Mouse (Mus musculus) neural tube, embryonic 14.5 days (tissue): ENCODE results near the gene BC017158. TPM values are rescaled to one million over a fixed set of nuclear protein-coding genes. Genes with fewer than 3 reads are reported as not detected.

Source experiments
- ATAC-seq: fragments of 200-750 bp; cut with Nextera tagmentation; 2 replicates; pipeline ENCODE4 v1.8.0; 2017; ENCODE audit warnings: low read depth, mild to moderate bottlenecking, moderate TSS enrichment, moderate library complexity
- H3K27ac ChIP-seq: fragments of 300-500 bp; sonication (generic); 2 replicates; pipeline ENCODE4 v1.5.1; 2014; ENCODE audit warnings: low read depth, mild to moderate bottlenecking, control low read depth, low read length, moderate library complexity, mixed read lengths
- H3K27me3 ChIP-seq: fragments of 300-500 bp; sonication (generic); 2 replicates; pipeline ENCODE4 v1.6.1; 2014; ENCODE audit warnings: low read length; ENCODE audit not compliant: control insufficient read depth, insufficient read depth
- H3K36me3 ChIP-seq: fragments of 300-500 bp; sonication (generic); 2 replicates; pipeline ENCODE4 v1.6.1; 2014; ENCODE audit warnings: low read length, mixed read lengths; ENCODE audit not compliant: control insufficient read depth, insufficient read depth
- H3K4me1 ChIP-seq: fragments of 300-500 bp; sonication (generic); 2 replicates; pipeline ENCODE4 v1.6.1; 2014; ENCODE audit warnings: low read length; ENCODE audit not compliant: control insufficient read depth, insufficient read depth
- H3K4me2 ChIP-seq: fragments of 300-500 bp; sonication (generic); 2 replicates; pipeline ENCODE4 v1.6.1; 2014; ENCODE audit warnings: mild to moderate bottlenecking, low read depth, low read length, control low read depth
- H3K4me3 ChIP-seq: fragments of 300-500 bp; sonication (generic); 2 replicates; pipeline ENCODE4 v1.5.1; 2014; ENCODE audit warnings: low read depth, low read length, control low read depth, mixed read lengths
- H3K9ac ChIP-seq: fragments of 300-500 bp; sonication (generic); replicated peaks from 2 replicates; pipeline ENCODE4 v1.6.1; 2014; ENCODE audit warnings: low read depth, mild to moderate bottlenecking, control low read depth, low read length, mixed read lengths
- H3K9me3 ChIP-seq: fragments of 300-500 bp; sonication (generic); 2 replicates; pipeline ENCODE4 v1.6.1; 2016; ENCODE audit warnings: low read length; ENCODE audit not compliant: control insufficient read depth
- WGBS: fragments of 180-500 bp; shearing (Covaris S2); extraction: QIAGEN DNeasy Blood & Tissue Kit; methylation state at CpG from one replicate; pipeline ENCODE4 v1.1.7; 2014; 5-methylcytosine and 5-hydroxymethylcytosine counted together
- microRNA-seq: library from miRNA; unstranded; fragments of <30 nt; microRNA quantifications from one replicate; pipeline ENCODE4, GENCODE M21; 2016
- polyA plus RNA-seq: library from polyadenylated mRNA; unstranded; fragments of >200 nt; fragmentation: Nextera tagmentation; extraction: Ambion mirVana; gene quantifications from 2 replicates; pipeline ENCODE4 v1.2.1, GENCODE M21; 2014

BC017158 gene
- polyA plus RNA-seq, 1 experiment from 2014 or later, result 27.9 TPM

- ATAC-seq, result no peak
- peak overlapping the region; percentile 87 for H3K4me2 ChIP-seq
- under 1% methylated on average over 25 of the region's 25 CpGs for WGBS
- H3K27ac ChIP-seq, result peak overlapping the region; percentile 95
- peaks cover 9% of the 10 kb centered on the region; the same call in 1 of the 2 replicates for H3K4me1 ChIP-seq
- peak overlapping the region; percentile 63 for H3K4me3 ChIP-seq
- H3K9ac ChIP-seq, result peak overlapping the region; percentile 39
- H3K9me3 ChIP-seq, result no peaks in the 10 kb centered on the region
- H3K27me3 ChIP-seq, result no peaks in the 10 kb centered on the region
- peaks cover 10% of the 10 kb centered on the region; the same call in 1 of the 2 replicates for H3K36me3 ChIP-seq
These were observed 60.4 kb downstream of the BC017158 start for GRCm38 (mm10) chr7:128237593-128237926.

GRCm38 (mm10) chr7:128236856-128237592 lies 60.9 kb downstream of the BC017158 start, which contains the start of gene Armc5:
Gene Armc5 (plus strand): TSS chr7:128237342.
- ATAC-seq, result peak; percentile 29
- WGBS, result 27% methylated on average over 37 of the region's 37 CpGs
- peak within 1 kb of the TSS; percentile 95 for H3K27ac ChIP-seq

GRCm38 (mm10) chr7:128236426-128236825 lies 61.5 kb downstream of the BC017158 start:
- Histone ChIP-seq H3K27ac (peak overlapping the region; percentile 95; the same call in 1 of the 2 replicates), H3K4me2 (no peak overlapping the region; the same call in 1 of the 2 replicates), H3K27me3 (no peaks in the 10 kb centered on the region), H3K9ac (peak overlapping the region; percentile 39; the same call in 1 of the 2 replicates), H3K36me3 (peaks cover 4% of the 10 kb centered on the region; the same call in 1 of the 2 replicates), H3K9me3 (no peaks in the 10 kb centered on the region), H3K4me1 (peaks cover 9% of the 10 kb centered on the region; the same call in 1 of the 2 replicates), H3K4me3 (peak overlapping the region; percentile 63; the same call in 1 of the 2 replicates)
- 96% methylated on average over 13 of the region's 13 CpGs for WGBS
- ATAC-seq, result no peak

More at GRCm38 (mm10) chr7:128236856-128237592, 60.9 kb downstream of the BC017158 start, which contains the start of gene Armc5:
- Histone ChIP-seq H3K9ac (peak within 1 kb of the TSS; percentile 55), H3K27me3 (no peaks in the 10 kb centered on the region), H3K4me1 (peaks cover 9% of the 10 kb centered on the region; the same call in 1 of the 2 replicates), H3K4me3 (peak within 1 kb of the TSS; percentile 63), H3K36me3 (peaks cover 5% of the 10 kb centered on the region; the same call in 1 of the 2 replicates), H3K4me2 (peak within 1 kb of the TSS; percentile 87), H3K9me3 (no peaks in the 10 kb centered on the region)

GRCm38 (mm10) chr7:128235481-128235880 lies 62.5 kb downstream of the BC017158 start:
- peaks cover 4% of the 10 kb centered on the region; the same call in 1 of the 2 replicates for H3K36me3 ChIP-seq
- H3K27me3 ChIP-seq, result no peaks in the 10 kb centered on the region
- H3K4me1 ChIP-seq, result peaks cover 9% of the 10 kb centered on the region; the same call in 1 of the 2 replicates
- no peak for ATAC-seq
- H3K9me3 ChIP-seq, result no peaks in the 10 kb centered on the region
- H3K4me2 ChIP-seq, result no peak overlapping the region
- 96% methylated on average over 1 of the region's 1 CpGs for WGBS
- no peak overlapping the region for H3K9ac ChIP-seq
- no peak overlapping the region for H3K4me3 ChIP-seq
- H3K27ac ChIP-seq, result no peak overlapping the region

GRCm38 (mm10) chr7:128234796-128235195 lies 63.2 kb downstream of the BC017158 start:
- H3K4me3 ChIP-seq, result no peak overlapping the region
- no peak for ATAC-seq
- no peaks in the 10 kb centered on the region for H3K36me3 ChIP-seq
- H3K4me1 ChIP-seq, result peaks cover 9% of the 10 kb centered on the region; the same call in 1 of the 2 replicates
- H3K27ac ChIP-seq, result no peak overlapping the region
- H3K4me2 ChIP-seq, result no peak overlapping the region
- no peak overlapping the region for H3K9ac ChIP-seq
- 83% methylated on average over 2 of the region's 2 CpGs for WGBS
- H3K27me3 ChIP-seq, result no peaks in the 10 kb centered on the region
- H3K9me3 ChIP-seq, result no peaks in the 10 kb centered on the region

- no peaks in the 10 kb centered on the region for H3K36me3 ChIP-seq
- H3K4me3 ChIP-seq, result no peak overlapping the region
- no peak overlapping the region for H3K9ac ChIP-seq
- H3K27ac ChIP-seq, result no peak overlapping the region
- H3K4me1 ChIP-seq, result peaks cover 2% of the 10 kb centered on the region; the same call in 1 of the 2 replicates
- 50% methylated on average over 8 of the region's 8 CpGs for WGBS
- H3K9me3 ChIP-seq, result no peaks in the 10 kb centered on the region
- H3K27me3 ChIP-seq, result no peaks in the 10 kb centered on the region
- no peak for ATAC-seq
- H3K4me2 ChIP-seq, result no peak overlapping the region
These were observed 66.2 kb downstream of the BC017158 start for GRCm38 (mm10) chr7:128231741-128232140.

Small RNA genes within 50 kb of the gene (microRNA-seq; reads per million reads assigned to microRNA genes)
- not detected for gene Mir3103

Other genes starting within 250 kb of the BC017158 start
- gene Itgam, start 235.5 kb downstream of the BC017158 start, polyA plus RNA-seq, result 0.25 and 1.2 TPM in 2 replicates
- not detected in 2 replicates for gene Gm49368, start 235.5 kb downstream of the BC017158 start, polyA plus RNA-seq
- gene Itgax, start 168.6 kb downstream of the BC017158 start, polyA plus RNA-seq, result 0.15 TPM in 1 of 2 replicates, not detected in the other
- not detected in 2 replicates for gene Itgad, start 143.8 kb downstream of the BC017158 start, polyA plus RNA-seq
- gene Cox6a2, start 91.8 kb downstream of the BC017158 start, polyA plus RNA-seq, result 0.86 TPM in 1 of 2 replicates, not detected in the other
- 9.0 and 10.7 TPM in 2 replicates for gene Armc5, start 60.8 kb downstream of the BC017158 start, polyA plus RNA-seq
- gene 9130023H24Rik, start 60.1 kb downstream of the BC017158 start, polyA plus RNA-seq, result 9.5 and 9.7 TPM in 2 replicates
- 15.2 and 24.7 TPM in 2 replicates for gene Tgfb1i1, start 51.4 kb downstream of the BC017158 start, polyA plus RNA-seq
- gene Slc5a2, start 32.5 kb downstream of the BC017158 start, polyA plus RNA-seq, result not detected in 2 replicates
- 52.9 and 56.8 TPM in 2 replicates for gene Rgs10, start 120.6 kb upstream of the BC017158 start, polyA plus RNA-seq
- gene Tial1, start 163.5 kb upstream of the BC017158 start, polyA plus RNA-seq, result 41.0 and 41.7 TPM in 2 replicates
- gene Bag3, start 225.4 kb upstream of the BC017158 start, polyA plus RNA-seq, result 1.3 and 3.5 TPM in 2 replicates